Mouse (Mus musculus): ENCODE data around the gene Suclg1.

Suclg1 gene

GRCm38 (mm10) chr6:73248237-73249048, at the start of gene Suclg1:
TSS of gene Suclg1 (plus strand) at chr6:73248382.
- peak; percentile 88 for DNase-seq

GRCm38 (mm10) chr6:73203724-73204123, 44.5 kb upstream of the Suclg1 start:
- DNase-seq: no peak

- DNase-seq: no peak
These were observed 43.2 kb upstream of the Suclg1 start for GRCm38 (mm10) chr6:73204937-73205336.

GRCm38 (mm10) chr6:73209598-73209997, 38.6 kb upstream of the Suclg1 start:
- no peak for DNase-seq

GRCm38 (mm10) chr6:73210445-73210972, 37.7 kb upstream of the Suclg1 start:
- DNase-seq: no peak

GRCm38 (mm10) chr6:73211036-73211435, 37.1 kb upstream of the Suclg1 start:
- no peak for DNase-seq

- DNase-seq: no peak
These were observed 36.6 kb upstream of the Suclg1 start for GRCm38 (mm10) chr6:73211602-73212001.

- DNase-seq: peak; percentile 91
These were observed 26.8 kb upstream of the Suclg1 start, which contains the start of gene Dnah6 for GRCm38 (mm10) chr6:73221189-73221957. TSS of gene Dnah6 (minus strand) at chr6:73221651.

- no peak for DNase-seq
These were observed 26.0 kb upstream of the Suclg1 start for GRCm38 (mm10) chr6:73221958-73222735.

GRCm38 (mm10) chr6:73222841-73223526, 25.2 kb upstream of the Suclg1 start:
- DNase-seq: peak; percentile 91

GRCm38 (mm10) chr6:73227376-73228158, 20.6 kb upstream of the Suclg1 start:
- DNase-seq: peak; percentile 42

- peak; percentile 15 for DNase-seq
These were observed 19.8 kb upstream of the Suclg1 start for GRCm38 (mm10) chr6:73228408-73228807.

GRCm38 (mm10) chr6:73228881-73229280, 19.3 kb upstream of the Suclg1 start:
- DNase-seq: no peak

GRCm38 (mm10) chr6:73232152-73232584, 16.0 kb upstream of the Suclg1 start:
- DNase-seq: no peak

- DNase-seq: peak; percentile 24
These were observed 14.9 kb upstream of the Suclg1 start for GRCm38 (mm10) chr6:73233202-73233726.

- no peak for DNase-seq
These were observed 13.8 kb upstream of the Suclg1 start for GRCm38 (mm10) chr6:73234302-73234900.

- DNase-seq: no peak
These were observed 12.5 kb upstream of the Suclg1 start for GRCm38 (mm10) chr6:73235650-73236049.

GRCm38 (mm10) chr6:73246821-73247220, 1.4 kb upstream of the Suclg1 start:
- peak; percentile 10 for DNase-seq

- no peak for DNase-seq
These were observed 730 bp upstream of the Suclg1 start for GRCm38 (mm10) chr6:73247452-73247851.

GRCm38 (mm10) chr6:73249049-73249422, 854 bp downstream of the Suclg1 start:
- DNase-seq: no peak

GRCm38 (mm10) chr6:73249851-73250250, 1.7 kb downstream of the Suclg1 start:
- DNase-seq: no peak
